Mouse (Mus musculus): ENCODE results near the gene Plxnc1. TPM values are rescaled to one million over a fixed set of nuclear protein-coding genes. Genes with fewer than 3 reads are reported as not detected.

Plxnc1 gene
- polyA plus RNA-seq, 1 experiment, result 0.99 TPM

GRCm38 (mm10) chr10:94866995-94867856 is 77.4 kb downstream of the Plxnc1 start:
- no peak for DNase-seq (ENCODE audit: low read depth)

- DNase-seq (ENCODE audit: low read depth), result no peak
These were observed 79.4 kb downstream of the Plxnc1 start for GRCm38 (mm10) chr10:94865206-94865605.

- DNase-seq (ENCODE audit: low read depth), result no peak
These were observed 80.3 kb downstream of the Plxnc1 start for GRCm38 (mm10) chr10:94864199-94864928.

GRCm38 (mm10) chr10:94863251-94863650 is 81.4 kb downstream of the Plxnc1 start:
- no peak for DNase-seq (ENCODE audit: low read depth)

DNA sequence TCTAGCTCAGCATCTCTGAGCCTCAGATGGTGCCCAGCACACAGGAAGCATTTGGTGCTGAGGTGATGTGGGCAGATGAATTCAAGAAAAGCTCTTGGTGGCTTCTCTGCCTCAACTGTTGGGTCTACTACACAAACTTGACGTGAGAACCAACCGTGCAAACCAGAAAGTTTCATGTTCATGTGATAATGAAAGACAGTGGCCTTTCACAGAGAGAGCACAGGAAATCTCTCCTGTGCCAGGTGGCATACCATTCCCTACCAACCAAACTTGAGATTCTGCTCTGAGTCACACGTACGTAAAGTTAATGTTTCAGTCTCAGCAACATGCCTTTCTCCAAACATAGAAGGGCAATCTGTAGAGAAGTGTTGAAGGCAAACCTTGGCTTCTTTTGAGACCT is 83.8 kb downstream of the Plxnc1 start:
- DNase-seq (ENCODE audit: low read depth), result no peak

GRCm38 (mm10) chr10:94858277-94859033 is 86.2 kb downstream of the Plxnc1 start:
- DNase-seq (ENCODE audit: low read depth), result no peak

GRCm38 (mm10) chr10:94850565-94850964 is 94.1 kb downstream of the Plxnc1 start:
- no peak for DNase-seq (ENCODE audit: low read depth)

DNA sequence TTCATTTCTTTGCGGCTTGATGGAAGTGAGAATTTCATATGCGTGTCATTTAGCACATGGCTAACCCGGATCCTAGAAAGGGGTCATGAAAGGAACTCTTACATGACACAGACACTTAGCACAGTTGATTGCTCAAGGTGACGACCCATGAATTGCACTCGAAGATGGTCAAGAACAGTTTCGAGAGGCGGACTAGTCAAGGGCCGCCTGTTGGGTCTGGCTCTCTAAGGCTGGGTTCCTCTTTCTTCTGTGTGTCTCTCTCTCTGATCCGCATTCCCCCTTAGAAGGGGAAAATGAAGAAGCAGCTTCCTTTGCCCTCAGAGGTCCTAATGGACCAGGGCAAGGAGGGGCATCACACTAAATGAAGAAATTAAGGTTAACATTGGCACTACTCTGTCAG is 94.7 kb downstream of the Plxnc1 start:
- DNase-seq (ENCODE audit: low read depth), result no peak

- DNase-seq (ENCODE audit: low read depth), result no peak
These were observed 95.3 kb downstream of the Plxnc1 start for GRCm38 (mm10) chr10:94849360-94849759.

DNA sequence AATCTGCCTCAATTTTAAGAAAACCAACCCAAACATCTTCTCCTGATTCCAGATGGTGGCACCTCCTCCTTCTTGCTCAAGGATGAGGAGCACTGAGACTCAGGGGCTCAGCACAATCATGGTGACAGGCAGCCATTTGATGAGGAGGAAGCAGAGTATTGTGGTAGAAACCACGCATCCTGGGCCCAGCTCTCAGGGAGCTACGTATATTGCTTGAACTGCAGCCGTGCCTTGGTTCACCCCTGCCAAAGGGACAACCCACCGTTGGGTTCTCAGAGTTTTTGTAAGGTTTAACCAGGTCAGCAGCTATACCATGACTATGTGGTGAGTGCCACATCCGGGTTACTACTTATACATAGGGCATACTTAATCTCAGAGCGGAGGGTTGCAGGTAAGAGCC is 96.3 kb downstream of the Plxnc1 start:
- DNase-seq (ENCODE audit: low read depth), result no peak

DNA sequence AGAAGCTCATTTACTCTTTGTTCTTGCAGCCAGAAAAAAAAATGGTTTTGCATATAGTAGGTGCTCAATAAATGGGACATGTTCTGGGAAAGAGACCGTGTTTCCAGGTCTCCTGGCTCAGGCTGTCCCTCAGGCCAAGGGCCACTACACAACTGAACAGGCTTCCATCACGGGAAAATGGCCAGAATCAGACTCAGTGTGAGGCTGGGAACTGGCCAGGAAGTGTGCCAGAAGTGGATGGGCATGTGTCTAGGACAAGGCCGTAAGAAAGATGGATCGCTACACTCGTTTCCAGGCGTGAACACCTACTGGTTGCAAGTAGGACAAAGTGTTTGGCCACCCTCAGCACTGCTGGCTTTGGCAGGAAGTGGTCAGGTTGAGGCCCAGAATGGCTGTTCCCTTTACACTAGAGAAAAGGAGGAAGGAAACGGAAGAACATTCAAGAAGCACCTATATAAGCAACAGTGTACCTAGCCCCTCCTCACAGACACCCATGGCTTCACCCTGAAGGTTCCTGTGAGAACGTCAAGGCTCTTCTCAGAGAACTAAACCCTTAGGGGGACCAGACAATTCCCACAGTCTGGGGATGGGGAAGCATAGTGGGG is 98.0 kb downstream of the Plxnc1 start:
- no peak for DNase-seq (ENCODE audit: low read depth)

GRCm38 (mm10) chr10:94844692-94845091 is 99.9 kb downstream of the Plxnc1 start:
- DNase-seq (ENCODE audit: low read depth), result no peak

- no peak for DNase-seq (ENCODE audit: low read depth)
These were observed 108.8 kb downstream of the Plxnc1 start for GRCm38 (mm10) chr10:94835874-94836273.

- DNase-seq (ENCODE audit: low read depth), result no peak
These were observed 115.2 kb downstream of the Plxnc1 start for GRCm38 (mm10) chr10:94829407-94829806.

DNA sequence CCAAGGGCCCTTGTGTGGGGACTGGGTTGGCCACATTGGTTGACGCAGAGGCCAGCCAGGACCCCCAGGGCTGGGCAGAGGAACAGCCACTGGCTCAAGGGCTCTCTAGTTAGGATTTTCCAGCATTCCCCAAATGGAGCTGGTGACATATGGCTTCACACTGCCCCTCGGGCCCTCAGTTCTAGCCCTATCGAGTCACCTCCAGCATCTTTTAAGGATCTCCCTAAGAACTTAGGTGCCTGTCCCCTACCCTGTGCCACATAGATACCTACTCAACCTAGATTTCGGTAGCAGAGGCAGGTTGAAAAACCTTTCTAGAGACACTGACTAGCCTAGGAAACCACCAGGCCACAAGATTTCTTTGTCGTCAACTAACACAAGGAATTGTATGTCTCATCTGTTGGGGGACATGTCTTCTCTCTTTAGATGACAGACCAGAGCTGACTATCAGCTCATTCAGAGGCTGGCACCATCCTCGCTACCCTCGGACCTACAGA is 115.9 kb downstream of the Plxnc1 start:
- no peak for DNase-seq (ENCODE audit: low read depth)

DNA sequence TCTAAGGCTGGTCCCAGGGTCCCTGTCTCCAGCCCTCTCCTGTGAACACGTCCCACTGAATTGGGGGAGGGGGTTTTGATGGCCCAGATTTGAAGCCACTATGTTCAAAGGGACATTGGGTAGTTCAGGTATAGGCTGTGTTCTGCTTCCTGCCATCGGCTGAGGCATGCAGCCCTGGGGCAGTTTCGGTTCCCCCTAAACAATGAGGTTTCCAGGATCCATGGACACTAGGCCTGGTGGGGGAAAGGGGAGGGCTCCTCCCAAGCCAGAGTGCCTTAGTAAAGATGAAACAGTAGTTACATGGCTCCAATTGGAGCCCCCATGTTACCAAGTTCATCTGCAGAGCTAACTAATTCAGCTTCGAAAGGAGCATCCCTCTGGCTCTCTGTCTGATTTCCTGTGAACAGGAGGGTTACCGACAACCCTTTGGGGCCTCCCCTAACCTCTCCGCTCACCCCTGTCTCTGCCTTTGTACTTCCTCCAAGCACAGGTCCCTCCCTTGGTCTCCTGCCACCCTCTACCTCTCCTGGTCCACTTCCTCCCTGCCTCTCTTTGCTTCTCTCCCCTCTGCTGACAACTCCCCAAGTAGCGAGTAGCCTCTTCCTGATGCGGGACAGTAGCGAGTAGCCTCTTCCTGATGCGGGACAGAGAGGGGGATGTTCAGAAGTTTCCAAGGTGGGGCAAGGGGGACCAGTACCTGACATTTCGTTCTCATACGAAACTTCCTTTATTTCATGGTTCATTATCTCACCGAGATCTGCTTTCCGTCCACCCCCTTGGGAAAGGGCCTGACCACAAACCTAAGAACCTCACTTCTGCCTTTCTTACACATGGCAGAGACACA is 116.5 kb downstream of the Plxnc1 start:
- DNase-seq (ENCODE audit: low read depth), result no peak

- no peak for DNase-seq (ENCODE audit: low read depth)
These were observed 117.3 kb downstream of the Plxnc1 start for GRCm38 (mm10) chr10:94827325-94827724.

DNA sequence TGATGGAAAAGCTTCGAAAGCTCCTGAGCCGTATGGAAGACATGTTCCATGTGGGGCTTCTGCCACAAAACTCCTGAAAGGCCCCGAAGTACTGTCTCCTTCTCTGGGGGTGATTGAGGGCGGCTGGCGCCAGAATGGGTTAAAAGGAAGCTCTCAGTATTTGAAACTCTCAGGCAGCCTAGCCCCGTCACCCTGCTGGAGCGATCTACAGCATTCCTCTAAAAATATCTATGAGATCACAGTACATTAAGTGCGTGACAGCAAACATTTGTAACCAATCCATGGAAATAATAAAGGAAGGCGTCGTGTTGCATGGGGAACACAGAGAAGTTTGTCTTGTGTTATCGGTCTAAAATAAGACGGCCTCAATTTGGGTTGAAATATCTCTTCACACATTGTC is 118.2 kb downstream of the Plxnc1 start:
- DNase-seq (ENCODE audit: low read depth), result no peak

DNA sequence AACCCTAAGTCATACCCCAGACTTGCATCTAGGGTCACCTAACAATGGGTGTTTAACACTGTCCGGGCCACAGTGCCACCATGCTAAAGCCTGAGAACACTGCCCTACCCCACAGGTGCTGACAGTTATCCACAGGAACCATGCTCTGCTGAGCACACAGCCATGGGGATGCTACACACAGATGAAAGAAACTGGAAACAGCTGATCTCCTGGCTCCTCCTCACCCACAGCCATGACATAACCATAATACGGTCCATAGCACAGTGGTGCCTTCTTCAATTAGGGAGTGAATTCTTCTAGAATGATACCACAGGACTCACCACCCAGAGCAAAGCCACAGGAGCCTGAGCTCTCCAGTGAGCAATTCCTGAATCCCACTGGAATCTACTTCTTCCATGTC is 118.7 kb downstream of the Plxnc1 start:
- no peak for DNase-seq (ENCODE audit: low read depth)

GRCm38 (mm10) chr10:94823971-94824760 is 120.5 kb downstream of the Plxnc1 start:
- no peak for DNase-seq (ENCODE audit: low read depth)
